7 mouse cellular contexts compared by ENCODE assay signal in genomic region chr4:144893561-144894486, GRCm38 (mm10). TPM values are rescaled to one million over a fixed set of nuclear protein-coding genes. Genes with fewer than 3 reads are reported as not detected.
DNase-seq lines count a peak whose midpoint lies in the region; ATAC-seq and TF ChIP-seq lines count a peak whose summit lies in the region.

No protein-coding gene starts in this region.

- no peaks in the 10 kb centered on the region for H3K36me3 ChIP-seq in midbrain, embryonic 13.5 days
- H3K36me3 ChIP-seq in stomach, postnatal 0 days (ENCODE audit: control insufficient read depth, insufficient read depth, low read length), result peaks cover 2% of the 10 kb centered on the region; the same call in 1 of the 2 replicates

- H3K4me1 ChIP-seq in embryonic fibroblast, embryonic 13.5 days (ENCODE audit: control insufficient read depth, insufficient read depth, low read length), result peaks cover 5% of the 10 kb centered on the region
- H3K4me1 ChIP-seq in midbrain, embryonic 13.5 days (replicated peaks), result peaks cover 30% of the 10 kb centered on the region
- peaks cover 23% of the 10 kb centered on the region for H3K4me1 ChIP-seq in stomach, postnatal 0 days (replicated peaks; ENCODE audit: control insufficient read depth, insufficient read depth)

- peak; percentile 20 for DNase-seq in T-cell, adult 2 months (ENCODE audit: low spot score)
- peak; percentile 63 to 76 for DNase-seq in heart, postnatal 36 days
- DNase-seq in left cerebral cortex, postnatal 4 days, result peak; percentile 29
- peak; percentile 74 for DNase-seq in stomach, postnatal 0 days (ENCODE audit: low spot score)

- 0 out of 2 replicates have a peak, but pooled peaks have one; percentile 11 for TF ChIP-seq POLR2A in embryonic fibroblast, embryonic 13.5 days (IDR thresholded peaks at IDR 0.05; ENCODE audit: low read depth, low read length)

- TF ChIP-seq EP300 in stomach, postnatal 0 days (optimal IDR thresholded peaks at IDR 0.05), result no peak

- under 1% methylated on average over 44 of the region's 44 CpGs for WGBS in midbrain, embryonic 13.5 days
- WGBS in stomach, postnatal 0 days, result 2% methylated on average over 44 of the region's 44 CpGs

- H3K9ac ChIP-seq in midbrain, embryonic 13.5 days (replicated peaks), result peak overlapping the region; percentile 56
- peak overlapping the region; percentile 86 for H3K9ac ChIP-seq in stomach, postnatal 0 days (ENCODE audit: low read length)

- no peak for TF ChIP-seq CTCF in embryonic fibroblast, embryonic 13.5 days (IDR thresholded peaks at IDR 0.05; ENCODE audit: borderline replicate concordance, insufficient read depth, low read length)
- no peak for TF ChIP-seq CTCF in stomach, postnatal 0 days (IDR thresholded peaks at IDR 0.05; ENCODE audit: low read depth)

- H3K9me3 ChIP-seq in midbrain, embryonic 13.5 days, result no peaks in the 10 kb centered on the region
- H3K9me3 ChIP-seq in stomach, postnatal 0 days (ENCODE audit: control insufficient read depth, low read length), result no peaks in the 10 kb centered on the region

- H3K4me3 ChIP-seq in embryonic fibroblast, embryonic 13.5 days (ENCODE audit: insufficient read depth, low read length), result peak overlapping the region; percentile 65
- H3K4me3 ChIP-seq in midbrain, embryonic 13.5 days (replicated peaks), result peak overlapping the region; percentile 51
- peak overlapping the region; percentile 72 for H3K4me3 ChIP-seq in stomach, postnatal 0 days (ENCODE audit: low read depth, low read length)

- peak overlapping the region; percentile 86 for H3K4me2 ChIP-seq in midbrain, embryonic 13.5 days (replicated peaks)
- H3K4me2 ChIP-seq in stomach, postnatal 0 days (replicated peaks; ENCODE audit: low read depth), result peak overlapping the region; percentile 84

- intact Hi-C loops in heart, postnatal 36 days (cut with DNase I), result loop anchor here (2.0 to 5.0 kb wide), 4 partner anchors 15 to 388 kb away; no protein-coding TSS in a partner anchor
- intact Hi-C loops in left cerebral cortex, postnatal 4 days (cut with DNase I), result loop anchor here (10.0 kb wide), 3 partner anchors 161 to 381 kb away; no protein-coding TSS in a partner anchor

- H3K27me3 ChIP-seq in midbrain, embryonic 13.5 days, result peaks cover 44% of the 10 kb centered on the region
- H3K27me3 ChIP-seq in stomach, postnatal 0 days (ENCODE audit: control insufficient read depth, insufficient read depth, low read length), result no peaks in the 10 kb centered on the region

- peak; percentile 21 for ATAC-seq in CD4-positive, CD25-positive, alpha-beta regulatory T cell, adult 4 months
- ATAC-seq in midbrain, embryonic 13.5 days, result no peak; the same call in 1 of the 2 replicates
- ATAC-seq in stomach, postnatal 0 days (ENCODE audit: low FRiP score, low TSS enrichment), result peak; percentile 21

- no peak overlapping the region for H3K27ac ChIP-seq in embryonic fibroblast, embryonic 13.5 days (ENCODE audit: insufficient read depth, low read length)
- H3K27ac ChIP-seq in midbrain, embryonic 13.5 days, result peak overlapping the region; percentile 19; the same call in 1 of the 2 replicates
- H3K27ac ChIP-seq in stomach, postnatal 0 days (replicated peaks), result peak overlapping the region; percentile 96

RNA-seq across cellular contexts. Expression of gene Dhrs3, which starts 1.2 kb away (rescaled TPM):
- 100 to 1,000 TPM in 1 of 2 experiments, 10 to 100 TPM in 1; 64.4 to 105 TPM for polyA plus RNA-seq in CD4-positive, CD25-positive, alpha-beta regulatory T cell, adult 4 months (2017; shearing (Covaris generic))
- polyA plus RNA-seq in embryonic fibroblast, embryonic 13.5 days (2011; ENCODE audit: insufficient read length, low read depth, missing spikeins), result 21.9 and 23.8 TPM in 2 replicates
- 100 to 1,000 TPM; 139 to 162 TPM for total RNA-seq in heart, postnatal 36 days (2021)
- 10 to 100 TPM; 16.4 to 22.8 TPM for total RNA-seq in left cerebral cortex, postnatal 4 days (2021)
- polyA plus RNA-seq in midbrain, embryonic 13.5 days (2015; fragmentation: Nextera tagmentation; extraction: Ambion mirVana), result 21.3 and 23.9 TPM in 2 replicates
- polyA plus RNA-seq in stomach, postnatal 0 days (2015; fragmentation: Nextera tagmentation; extraction: Ambion mirVana), result 103 and 106 TPM in 2 replicates

Comparison
In these comparisons a context has a peak if more than half of its experiments do, and no peak if none do; other contexts are left out.
1. DNase-seq: peak in every context shown above with its lines; median percentile 74 in stomach, postnatal 0 days; 70 in heart, postnatal 36 days; 29 in left cerebral cortex, postnatal 4 days; 20 in T-cell, adult 2 months.